Mouse (Mus musculus): ENCODE data around the gene Tns1.

DNA sequence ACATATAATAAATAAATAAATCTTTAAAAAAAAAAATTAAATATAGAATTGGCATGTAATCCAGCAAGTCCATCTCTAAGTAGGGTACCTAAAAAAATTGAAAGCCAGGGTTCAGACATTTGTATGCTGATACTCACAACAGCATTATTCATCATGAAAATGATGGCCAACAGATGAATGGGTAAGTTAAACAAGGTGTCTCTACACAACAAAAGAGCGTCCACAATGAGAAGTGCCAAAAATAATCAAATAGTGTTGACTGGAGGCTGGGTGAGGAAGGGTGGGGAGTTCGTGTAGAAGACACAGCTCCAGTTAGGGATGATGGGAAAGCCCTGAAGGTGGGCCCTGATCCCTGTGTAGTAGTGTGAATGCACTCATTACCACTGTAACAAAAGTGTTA, 35.8 kb upstream of the Tns1 start:
- TF ChIP-seq CTCF (IDR thresholded peaks at IDR 0.05; ENCODE audit: low read depth, low read length) (no peak), POLR2A (IDR thresholded peaks at IDR 0.05; ENCODE audit: borderline replicate concordance, low read depth, low read length) (no peak)

Data from bone marrow macrophage, adult 2 months (primary cell).